Mouse (Mus musculus): ENCODE measurements around the gene Atp8b2. TPM values are rescaled to one million over a fixed set of nuclear protein-coding genes. Genes with fewer than 3 reads are reported as not detected.

Gene Atp8b2
- 4.2 and 5.0 TPM in 2 replicates for polyA plus RNA-seq (2015; fragmentation: Nextera tagmentation; extraction: Ambion mirVana)

GRCm38 (mm10) chr3:89963221-89963763 lies at the start of gene Atp8b2:
Gene Atp8b2 (minus strand): TSS chr3:89963508.
- DNase-seq (ENCODE audit: low spot score): peak; percentile 70
- peak; percentile 38; the same call in 1 of the 2 replicates for ATAC-seq (ENCODE audit: low FRiP score, low TSS enrichment)
- Histone ChIP-seq H3K36me3 (ENCODE audit: control insufficient read depth, insufficient read depth, low read length) (peaks cover 3% of the 10 kb centered on the region; the same call in 1 of the 2 replicates), H3K4me3 (ENCODE audit: low read depth, low read length) (peak within 1 kb of the TSS; percentile 79), H3K27ac (replicated peaks) (peak within 1 kb of the TSS; percentile 98), H3K4me2 (replicated peaks; ENCODE audit: low read depth) (peak within 1 kb of the TSS; percentile 97), H3K27me3 (ENCODE audit: control insufficient read depth, insufficient read depth, low read length) (no peaks in the 10 kb centered on the region), H3K9me3 (ENCODE audit: control insufficient read depth, low read length) (no peaks in the 10 kb centered on the region), H3K4me1 (replicated peaks; ENCODE audit: control insufficient read depth, insufficient read depth) (peaks cover 5% of the 10 kb centered on the region), H3K9ac (ENCODE audit: low read length) (peak within 1 kb of the TSS; percentile 94)
- WGBS: under 1% methylated on average over 24 of the region's 35 CpGs
- no peak for TF ChIP-seq CTCF (IDR thresholded peaks at IDR 0.05; ENCODE audit: low read depth)
- no peak for TF ChIP-seq EP300 (optimal IDR thresholded peaks at IDR 0.05)

GRCm38 (mm10) chr3:90010291-90010690 lies 47.0 kb upstream of the Atp8b2 start:
- Histone ChIP-seq H3K4me1 (replicated peaks; ENCODE audit: control insufficient read depth, insufficient read depth) (no peaks in the 10 kb centered on the region), H3K27ac (replicated peaks) (no peak overlapping the region), H3K27me3 (ENCODE audit: control insufficient read depth, insufficient read depth, low read length) (no peaks in the 10 kb centered on the region), H3K4me3 (ENCODE audit: low read depth, low read length) (no peak overlapping the region), H3K4me2 (replicated peaks; ENCODE audit: low read depth) (no peak overlapping the region), H3K9ac (ENCODE audit: low read length) (no peak overlapping the region), H3K36me3 (ENCODE audit: control insufficient read depth, insufficient read depth, low read length) (peaks cover 54% of the 10 kb centered on the region), H3K9me3 (ENCODE audit: control insufficient read depth, low read length) (no peaks in the 10 kb centered on the region)
- 68% methylated on average over 2 of the region's 2 CpGs for WGBS
- no peak for DNase-seq (ENCODE audit: low spot score)
- TF ChIP-seq EP300 (optimal IDR thresholded peaks at IDR 0.05) (no peak), CTCF (IDR thresholded peaks at IDR 0.05; ENCODE audit: low read depth) (no peak)
- no peak for ATAC-seq (ENCODE audit: low FRiP score, low TSS enrichment)

GRCm38 (mm10) chr3:90004091-90004796 lies 40.9 kb upstream of the Atp8b2 start:
- 0 out of 2 replicates have a peak overlapping the region, but pooled peaks have one; percentile 35 for H3K27ac ChIP-seq (replicated peaks)

GRCm38 (mm10) chr3:89999830-90000229 lies 36.5 kb upstream of the Atp8b2 start:
- no peak for ATAC-seq (ENCODE audit: low FRiP score, low TSS enrichment)
- H3K27ac ChIP-seq (replicated peaks): peak overlapping the region; percentile 95
- TF ChIP-seq EP300 (optimal IDR thresholded peaks at IDR 0.05): no peak
- TF ChIP-seq CTCF (IDR thresholded peaks at IDR 0.05; ENCODE audit: low read depth): no peak

More at GRCm38 (mm10) chr3:90004091-90004796, 40.9 kb upstream of the Atp8b2 start:
- Histone ChIP-seq H3K36me3 (ENCODE audit: control insufficient read depth, insufficient read depth, low read length) (peaks cover 32% of the 10 kb centered on the region), H3K9ac (ENCODE audit: low read length) (no peak overlapping the region), H3K4me1 (replicated peaks; ENCODE audit: control insufficient read depth, insufficient read depth) (no peaks in the 10 kb centered on the region), H3K4me2 (replicated peaks; ENCODE audit: low read depth) (no peak overlapping the region), H3K9me3 (ENCODE audit: control insufficient read depth, low read length) (no peaks in the 10 kb centered on the region), H3K27me3 (ENCODE audit: control insufficient read depth, insufficient read depth, low read length) (no peaks in the 10 kb centered on the region), H3K4me3 (ENCODE audit: low read depth, low read length) (no peak overlapping the region)
- ATAC-seq (ENCODE audit: low FRiP score, low TSS enrichment) (no peak), DNase-seq (ENCODE audit: low spot score) (no peak)
- WGBS: 22% methylated on average over 3 of the region's 3 CpGs
- TF ChIP-seq CTCF (IDR thresholded peaks at IDR 0.05; ENCODE audit: low read depth) (no peak), EP300 (optimal IDR thresholded peaks at IDR 0.05) (no peak)

GRCm38 (mm10) chr3:89999090-89999489 lies 35.8 kb upstream of the Atp8b2 start:
- H3K27me3 ChIP-seq (ENCODE audit: control insufficient read depth, insufficient read depth, low read length): no peaks in the 10 kb centered on the region
- TF ChIP-seq CTCF (IDR thresholded peaks at IDR 0.05; ENCODE audit: low read depth) (no peak), EP300 (optimal IDR thresholded peaks at IDR 0.05) (no peak)
- H3K4me1 ChIP-seq (replicated peaks; ENCODE audit: control insufficient read depth, insufficient read depth): no peaks in the 10 kb centered on the region
- DNase-seq (ENCODE audit: low spot score) (peak; percentile 30), ATAC-seq (ENCODE audit: low FRiP score, low TSS enrichment) (peak; percentile 21)
- H3K27ac ChIP-seq (replicated peaks): peak overlapping the region; percentile 95
- peak overlapping the region; percentile 72 for H3K4me3 ChIP-seq (ENCODE audit: low read depth, low read length)
- H3K4me2 ChIP-seq (replicated peaks; ENCODE audit: low read depth): peak overlapping the region; percentile 90
- 0 out of 2 replicates have a peak, but pooled peaks cover 2% of the 10 kb centered on the region for H3K36me3 ChIP-seq (ENCODE audit: control insufficient read depth, insufficient read depth, low read length)
- peak overlapping the region; percentile 77 for H3K9ac ChIP-seq (ENCODE audit: low read length)
- H3K9me3 ChIP-seq (ENCODE audit: control insufficient read depth, low read length): no peaks in the 10 kb centered on the region
- 9% methylated on average over 8 of the region's 8 CpGs for whole genome bisulfite sequencing

More at GRCm38 (mm10) chr3:89999830-90000229, 36.5 kb upstream of the Atp8b2 start:
- H3K36me3 ChIP-seq (ENCODE audit: control insufficient read depth, insufficient read depth, low read length): 0 out of 2 replicates have a peak, but pooled peaks cover 2% of the 10 kb centered on the region
- WGBS: 84% methylated on average over 4 of the region's 4 CpGs
- H3K9me3 ChIP-seq (ENCODE audit: control insufficient read depth, low read length): no peaks in the 10 kb centered on the region
- H3K9ac ChIP-seq (ENCODE audit: low read length): no peak overlapping the region
- no peak overlapping the region for H3K4me2 ChIP-seq (replicated peaks; ENCODE audit: low read depth)
- no peaks in the 10 kb centered on the region for H3K27me3 ChIP-seq (ENCODE audit: control insufficient read depth, insufficient read depth, low read length)
- H3K4me3 ChIP-seq (ENCODE audit: low read depth, low read length): no peak overlapping the region
- H3K4me1 ChIP-seq (replicated peaks; ENCODE audit: control insufficient read depth, insufficient read depth): no peaks in the 10 kb centered on the region
- DNase-seq (ENCODE audit: low spot score): no peak

All from stomach, postnatal 0 days (tissue).